Mouse (Mus musculus) spleen, adult 2 months (tissue): ENCODE results near the gene Mmp12. TPM values are rescaled to one million over a fixed set of nuclear protein-coding genes. Genes with fewer than 3 reads are reported as not detected.
"Not testable (repeated sequence)": the region's sequence is repeated elsewhere in the genome, so short reads cannot be mapped to it uniquely, and the experiment has no call there.

Experiments used
- DNase-seq, 2 experiments: peaks; one replicate each; pipeline versions ENCODE4 v3.0.0 to v3.0.0-alpha.2; 2012 to 2021; ENCODE audit warnings: low spot score in 2 of 2, low read depth in 1 of 2
- H3K27ac ChIP-seq: fragments of 200-500 bp; 2 replicates; pipeline ENCODE4 v1.5.1; 2012; ENCODE audit warnings: low read length, inconsistent platforms; ENCODE audit not compliant: insufficient read depth
- H3K27me3 ChIP-seq: fragments of 200-500 bp; 2 replicates; pipeline ENCODE4 v1.6.1; 2012; ENCODE audit warnings: mild to moderate bottlenecking, moderate library complexity, low read length, inconsistent platforms; ENCODE audit not compliant: control insufficient read depth, insufficient read depth
- H3K36me3 ChIP-seq: fragments of 200-500 bp; 2 replicates; pipeline ENCODE4 v1.6.1; 2012; ENCODE audit warnings: mild to moderate bottlenecking, low read length, inconsistent platforms; ENCODE audit not compliant: control insufficient read depth, insufficient read depth
- H3K4me1 ChIP-seq: fragments of 200-500 bp; 2 replicates; pipeline ENCODE4 v1.6.1; 2011; ENCODE audit warnings: inconsistent platforms; ENCODE audit not compliant: control insufficient read depth, insufficient read depth, insufficient read length
- H3K4me3 ChIP-seq: fragments of 200-500 bp; 2 replicates; pipeline ENCODE4 v1.5.1; 2011; ENCODE audit warnings: mild to moderate bottlenecking, inconsistent platforms; ENCODE audit not compliant: insufficient read depth, insufficient read length; ENCODE audit errors: extremely low read depth
- CTCF ChIP-seq: fragments of 200-500 bp; IDR thresholded peaks from 2 replicates; pipeline ENCODE4 v1.5.1; 2011; ENCODE audit warnings: mild to moderate bottlenecking, inconsistent platforms; ENCODE audit not compliant: insufficient read depth, insufficient read length, insufficient replicate concordance; ENCODE audit errors: extremely low read depth
- POLR2A ChIP-seq: fragments of 200-500 bp; IDR thresholded peaks from 2 replicates; pipeline ENCODE4 v1.6.1; 2011; ENCODE audit warnings: low read depth, low read length, inconsistent platforms
- WGBS: fragments of 180-500 bp; shearing (Covaris S2); methylation state at CpG from one replicate; pipeline ENCODE4 v1.1.7; 2018; 5-methylcytosine and 5-hydroxymethylcytosine counted together
- polyA plus RNA-seq: library from polyadenylated mRNA; depleted of rRNA; stranded (reverse); fragments of >200 nt; gene quantifications from 2 replicates; pipeline ENCODE4 v1.2.3, GENCODE M21; 2012; rRNA removed

The Mmp12 gene
- 1.4 and 1.5 TPM in 2 replicates for polyA plus RNA-seq

- no peak for DNase-seq
- no peak within 1 kb of the TSS for H3K27ac ChIP-seq
- H3K36me3 ChIP-seq: no peaks in the 10 kb centered on the region
- no peak within 1 kb of the TSS for H3K4me3 ChIP-seq
- H3K4me1 ChIP-seq: no peaks in the 10 kb centered on the region
- H3K27me3 ChIP-seq: no peaks in the 10 kb centered on the region
- TF ChIP-seq CTCF (no peak), POLR2A (no peak)
These were observed at the start of gene Mmp12 for GRCm38 (mm10) chr9:7344107-7344506. TSS of gene Mmp12 (plus strand) at chr9:7344381.

GRCm38 (mm10) chr9:7331847-7332246 is 12.3 kb upstream of the Mmp12 start:
- Histone ChIP-seq H3K36me3 (no peaks in the 10 kb centered on the region), H3K27ac (no peak overlapping the region), H3K4me3 (no peak overlapping the region), H3K27me3 (no peaks in the 10 kb centered on the region), H3K4me1 (peaks cover 4% of the 10 kb centered on the region)
- DNase-seq: no peak
- TF ChIP-seq CTCF (no peak), POLR2A (no peak)

DNA sequence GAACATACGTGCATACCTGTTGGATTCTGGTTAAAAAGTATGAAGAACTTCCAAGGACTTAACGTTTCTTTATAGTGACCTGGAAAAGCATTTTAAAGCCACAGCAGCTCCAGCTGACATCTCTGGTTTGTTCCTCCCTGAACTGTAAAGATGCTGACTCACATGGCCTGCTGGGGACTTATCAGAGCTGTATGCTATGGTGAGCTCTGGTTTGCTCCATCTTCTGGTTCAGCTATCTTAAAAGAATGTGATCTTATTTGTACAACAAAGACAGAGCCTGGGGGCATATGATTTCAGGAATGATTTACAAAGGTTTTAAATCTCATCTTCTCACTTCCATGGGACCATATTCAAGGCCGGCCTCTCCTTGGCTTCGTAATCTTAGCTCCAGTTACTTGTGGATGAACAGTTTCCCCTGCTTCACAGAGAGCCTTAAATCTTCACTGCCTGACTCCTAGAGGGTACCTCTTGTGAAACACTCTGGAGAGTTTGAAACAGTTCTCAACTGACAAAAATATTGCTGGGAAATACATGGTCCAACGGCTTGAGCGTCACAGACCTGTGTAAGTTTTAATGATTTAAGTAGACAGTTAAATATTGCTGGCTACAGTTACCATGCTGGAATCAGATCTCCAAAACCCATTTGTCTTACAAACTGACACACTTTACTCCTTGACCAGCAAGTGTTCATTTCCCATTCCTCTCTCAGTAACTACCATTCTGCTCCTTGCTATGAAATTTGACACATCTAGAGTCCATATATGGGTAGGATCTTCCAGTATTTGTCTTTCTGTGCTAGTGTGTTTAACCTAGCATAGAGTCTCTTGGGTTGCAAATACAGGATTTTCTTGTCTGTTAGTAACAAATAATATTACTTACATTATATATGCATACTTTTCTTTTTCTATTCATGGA is 8.2 kb upstream of the Mmp12 start:
- H3K36me3 ChIP-seq: no peaks in the 10 kb centered on the region
- peaks cover 6% of the 10 kb centered on the region for H3K4me1 ChIP-seq
- no peak overlapping the region for H3K27ac ChIP-seq
- no peaks in the 10 kb centered on the region for H3K27me3 ChIP-seq
- H3K4me3 ChIP-seq: no peak overlapping the region
- no peak for TF ChIP-seq POLR2A
- TF ChIP-seq CTCF: no peak
- 80% methylated on average over 5 of the region's 6 CpGs for WGBS
- DNase-seq: no peak

DNA sequence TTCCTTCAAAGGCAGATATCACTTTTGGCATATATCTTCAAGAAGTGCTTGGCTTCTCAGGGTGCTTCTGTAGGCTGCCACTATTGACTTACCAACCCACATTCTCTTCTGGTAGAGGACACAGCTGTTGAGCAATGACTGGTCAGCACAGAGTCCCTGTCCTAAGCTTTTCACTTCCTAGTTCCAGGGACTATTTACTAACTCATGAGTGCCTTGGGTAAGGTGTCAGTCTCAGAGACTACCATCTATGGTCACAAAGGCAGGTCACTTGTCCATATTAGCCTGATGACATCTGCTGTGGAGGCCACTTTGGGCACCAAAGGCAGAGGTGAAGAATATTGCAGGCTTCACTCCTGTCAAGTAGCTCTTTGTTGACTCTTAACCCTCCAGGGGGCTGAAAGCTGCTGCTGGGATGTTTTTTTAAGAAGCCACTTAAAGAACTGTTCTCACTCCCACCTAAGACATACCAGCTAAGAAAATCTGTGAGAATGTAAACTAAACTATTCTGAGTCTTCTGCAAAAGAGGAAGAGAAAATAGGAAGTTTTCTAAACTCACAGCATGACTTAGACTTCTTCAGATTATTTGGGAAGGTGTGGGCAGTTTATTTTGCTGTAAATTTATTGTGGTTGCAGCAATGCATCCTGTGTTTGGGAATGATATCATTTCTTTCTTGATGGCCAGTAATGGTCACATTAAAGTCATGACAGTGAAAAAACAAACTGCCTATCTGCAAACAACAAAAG is 7.3 kb upstream of the Mmp12 start:
- H3K27ac ChIP-seq: peak overlapping the region; percentile 55

DNA sequence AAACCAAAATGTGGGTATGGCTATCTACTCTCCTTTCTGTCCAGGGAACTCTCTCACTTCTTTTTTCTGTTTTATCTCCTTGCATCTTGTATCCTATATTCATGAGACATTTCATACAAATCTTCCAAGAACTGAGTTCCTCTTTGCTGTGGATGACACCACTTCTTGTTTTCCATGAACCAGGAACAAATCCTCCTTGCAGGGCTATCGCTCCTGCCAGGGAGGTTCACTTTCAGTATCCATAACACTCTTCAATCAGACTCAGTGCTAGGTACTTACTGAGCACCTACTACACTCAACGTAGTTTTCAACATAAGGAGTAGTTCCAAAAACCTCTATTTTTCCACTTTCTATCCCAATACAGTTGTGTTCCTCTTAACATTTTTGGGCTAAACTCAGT is 1.3 kb downstream of the Mmp12 start:
- WGBS: 81% methylated on average over 2 of the region's 2 CpGs
- no peaks in the 10 kb centered on the region for H3K27me3 ChIP-seq
- no peak for DNase-seq

More for the DNA sequence above, 7.3 kb upstream of the Mmp12 start:
- H3K36me3 ChIP-seq: no peaks in the 10 kb centered on the region
- TF ChIP-seq CTCF (no peak), POLR2A (no peak)
- no peak overlapping the region for H3K4me3 ChIP-seq
- no peak for DNase-seq
- no peaks in the 10 kb centered on the region for H3K27me3 ChIP-seq
- peaks cover 6% of the 10 kb centered on the region for H3K4me1 ChIP-seq

GRCm38 (mm10) chr9:7354535-7354934 is 10.4 kb downstream of the Mmp12 start:
- Histone ChIP-seq H3K4me1 (no peaks in the 10 kb centered on the region), H3K36me3 (no peaks in the 10 kb centered on the region), H3K27ac (no peak overlapping the region), H3K4me3 (no peak overlapping the region), H3K27me3 (no peaks in the 10 kb centered on the region)
- 86% methylated on average over 3 of the region's 3 CpGs for WGBS
- TF ChIP-seq CTCF: no peak
- TF ChIP-seq POLR2A: no peak
- DNase-seq: no peak

More for the DNA sequence above, 1.3 kb downstream of the Mmp12 start:
- Histone ChIP-seq H3K4me1 (no peaks in the 10 kb centered on the region), H3K4me3 (no peak overlapping the region), H3K36me3 (no peaks in the 10 kb centered on the region), H3K27ac (no peak overlapping the region)
- no peak for TF ChIP-seq CTCF
- TF ChIP-seq POLR2A: no peak

GRCm38 (mm10) chr9:7387947-7388346 is 43.8 kb downstream of the Mmp12 start, which contains the start of gene Mmp1b:
TSS of gene Mmp1b (minus strand) at chr9:7388047.
- Histone ChIP-seq H3K36me3 (no peaks in the 10 kb centered on the region), H3K27ac (no peak within 1 kb of the TSS), H3K27me3 (no peaks in the 10 kb centered on the region), H3K4me1 (no peaks in the 10 kb centered on the region), H3K4me3 (no peak within 1 kb of the TSS)
- TF ChIP-seq POLR2A: no peak
- no peak for TF ChIP-seq CTCF
- DNase-seq: no peak

DNA sequence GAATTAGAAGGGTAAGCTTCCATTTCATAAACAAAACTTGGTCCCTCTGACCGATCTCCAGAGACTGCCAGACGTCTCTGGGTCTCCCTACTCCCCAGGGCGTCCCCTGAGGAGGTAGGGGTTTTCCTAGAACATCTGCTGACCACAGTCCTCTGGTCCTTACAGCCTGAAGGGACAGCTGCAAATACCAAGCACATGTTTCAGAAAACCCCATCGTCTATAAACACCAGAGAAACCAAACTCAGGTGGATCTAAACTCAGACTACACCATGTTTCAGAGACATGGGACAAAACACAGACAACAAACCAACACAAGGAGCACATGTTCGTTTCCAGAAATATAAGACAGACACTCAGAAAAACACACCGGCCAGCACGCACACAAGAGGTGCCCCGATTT is 52.4 kb downstream of the Mmp12 start:
- not testable (repeated sequence) for H3K27ac ChIP-seq, DNase-seq, H3K4me3 ChIP-seq, H3K4me1 ChIP-seq, H3K36me3 ChIP-seq, H3K27me3 ChIP-seq
- 73% methylated on average over 8 of the region's 8 CpGs for WGBS
